Mouse (Mus musculus) embryo, embryonic 9.5 days (tissue): ENCODE measurements around the gene Krt20.
A peak's percentile ranks its signal among the peaks of the same experiment; 100 is the strongest.

Experiments
- DNase-seq: peaks from one replicate; pipeline ENCODE4 v3.0.0-alpha.2; 2017; ENCODE audit errors: extremely low spot score

The Krt20 gene

GRCm38 (mm10) chr11:99437972-99438371 lies at the start of gene Krt20:
Gene Krt20 (minus strand): TSS chr11:99438150.
- peak; percentile 6 for DNase-seq

GRCm38 (mm10) chr11:99474981-99475380 lies 37.0 kb upstream of the Krt20 start:
- DNase-seq, result no peak

- no peak for DNase-seq
These were observed 35.5 kb upstream of the Krt20 start for GRCm38 (mm10) chr11:99473433-99473832.

- no peak for DNase-seq
These were observed 34.5 kb upstream of the Krt20 start for GRCm38 (mm10) chr11:99472405-99472804.

- no peak for DNase-seq
These were observed 34.0 kb upstream of the Krt20 start for GRCm38 (mm10) chr11:99471946-99472345.

GRCm38 (mm10) chr11:99469228-99469627 lies 31.3 kb upstream of the Krt20 start:
- DNase-seq, result no peak

GRCm38 (mm10) chr11:99468566-99468965 lies 30.6 kb upstream of the Krt20 start:
- no peak for DNase-seq

- no peak for DNase-seq
These were observed 28.4 kb upstream of the Krt20 start for GRCm38 (mm10) chr11:99466316-99466715.

- peak; percentile 78 for DNase-seq
These were observed 26.9 kb upstream of the Krt20 start for GRCm38 (mm10) chr11:99464836-99465235.

- DNase-seq, result peak; percentile 68
These were observed 25.2 kb upstream of the Krt20 start for GRCm38 (mm10) chr11:99463155-99463554.

- no peak for DNase-seq
These were observed 23.8 kb upstream of the Krt20 start for GRCm38 (mm10) chr11:99461736-99462135.

- DNase-seq, result no peak
These were observed 20.9 kb upstream of the Krt20 start for GRCm38 (mm10) chr11:99458887-99459286.

- no peak for DNase-seq
These were observed 16.8 kb upstream of the Krt20 start for GRCm38 (mm10) chr11:99454759-99455158.

- no peak for DNase-seq
These were observed 16.1 kb upstream of the Krt20 start for GRCm38 (mm10) chr11:99454044-99454443.

GRCm38 (mm10) chr11:99448769-99449168 lies 10.8 kb upstream of the Krt20 start:
- DNase-seq, result no peak

GRCm38 (mm10) chr11:99441220-99441619 lies 3.3 kb upstream of the Krt20 start:
- no peak for DNase-seq

GRCm38 (mm10) chr11:99439465-99439864 lies 1.5 kb upstream of the Krt20 start:
- no peak for DNase-seq

GRCm38 (mm10) chr11:99436625-99437024 lies 1.3 kb downstream of the Krt20 start:
- DNase-seq, result no peak

- no peak for DNase-seq
These were observed 7.3 kb downstream of the Krt20 start for GRCm38 (mm10) chr11:99430670-99431069.

GRCm38 (mm10) chr11:99422159-99422558 lies 15.8 kb downstream of the Krt20 start, which contains the start of gene Krt12:
Gene Krt12 (minus strand): TSS chr11:99422259.
- DNase-seq, result no peak

- DNase-seq, result no peak
These were observed 17.4 kb downstream of the Krt20 start for GRCm38 (mm10) chr11:99420586-99420985.

GRCm38 (mm10) chr11:99417819-99418218 lies 20.1 kb downstream of the Krt20 start:
- DNase-seq, result no peak

- DNase-seq, result no peak
These were observed 21.0 kb downstream of the Krt20 start for GRCm38 (mm10) chr11:99416902-99417301.

GRCm38 (mm10) chr11:99414463-99415147 lies 23.3 kb downstream of the Krt20 start:
- DNase-seq, result no peak
